Mouse (Mus musculus): ENCODE measurements around the gene Dhrs7.
A peak's percentile ranks its signal among the peaks of the same experiment; 100 is the strongest.
"Not testable (repeated sequence)": the region's sequence is repeated elsewhere in the genome, so short reads cannot be mapped to it uniquely, and the experiment has no call there.

The Dhrs7 gene

GRCm38 (mm10) chr12:72664735-72665337 is at the start of gene Dhrs7:
Gene Dhrs7, minus strand, starts transcription at chr12:72664909.
- peak; percentile 83 for DNase-seq (ENCODE audit: low spot score)

DNA sequence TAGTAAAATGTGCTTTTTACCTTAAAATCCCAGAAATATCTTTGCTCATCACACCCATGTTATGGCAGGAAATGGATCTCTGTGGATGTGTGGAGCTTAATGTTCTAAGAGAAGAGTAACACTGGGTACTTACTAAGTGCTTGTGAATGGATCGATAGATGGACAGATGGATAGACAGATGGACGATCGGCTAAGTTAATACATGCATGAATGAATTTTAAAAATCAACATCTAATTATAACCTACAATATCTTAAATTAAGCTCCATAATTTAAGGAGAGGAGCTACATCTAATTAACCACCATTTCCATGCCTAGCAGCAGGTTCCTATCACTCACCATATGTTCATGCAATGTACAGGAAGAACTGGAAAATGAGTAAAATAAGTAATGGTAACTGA is 45.3 kb upstream of the Dhrs7 start:
- no peak for DNase-seq (ENCODE audit: low spot score)

DNA sequence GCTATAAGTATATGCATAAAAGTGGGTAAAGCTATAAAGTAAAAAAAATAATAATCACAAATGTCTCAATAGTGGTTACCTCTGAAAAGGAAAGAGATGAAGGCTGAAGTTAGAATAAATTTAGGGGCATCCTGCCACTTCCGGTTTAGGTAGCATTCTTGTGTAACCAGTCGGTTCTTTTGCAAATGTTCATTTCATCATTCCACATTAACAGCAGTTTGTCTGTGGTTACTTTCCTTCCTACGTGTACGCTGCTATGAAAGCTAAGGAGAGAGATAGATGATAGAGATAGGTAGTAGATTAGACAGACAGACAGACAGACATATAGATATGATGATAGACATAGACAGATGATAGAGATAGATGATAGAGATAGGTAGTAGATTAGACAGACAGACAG is 39.4 kb upstream of the Dhrs7 start:
- no peak for DNase-seq (ENCODE audit: low spot score)

GRCm38 (mm10) chr12:72700013-72700412 is 35.3 kb upstream of the Dhrs7 start:
- DNase-seq (ENCODE audit: low spot score), result no peak

DNA sequence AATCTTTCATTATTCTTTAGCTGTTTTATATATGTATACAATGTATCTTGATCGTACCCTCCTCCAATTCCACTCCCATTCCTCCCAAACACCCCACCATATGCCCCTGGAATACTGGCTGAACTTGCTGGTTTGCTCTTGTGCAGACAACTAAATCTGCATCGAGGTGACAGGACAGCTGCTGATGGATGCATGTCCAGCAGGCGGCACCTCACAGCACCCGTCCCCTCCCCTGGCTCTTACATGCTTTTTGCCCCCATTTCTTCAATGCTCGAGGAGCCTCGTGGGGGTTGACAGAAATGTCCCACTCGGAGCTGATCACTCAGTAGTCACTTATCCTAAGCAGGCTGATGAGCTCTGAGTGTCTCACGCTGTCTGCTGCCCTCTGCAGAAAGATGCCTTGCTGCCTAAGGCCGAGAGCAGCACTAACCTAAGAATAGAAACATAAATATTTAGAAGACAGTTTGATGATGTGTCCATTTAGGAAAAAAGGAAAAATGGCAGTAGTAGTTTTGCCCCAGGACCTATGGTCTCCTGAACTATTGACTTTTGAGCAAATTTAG is 30.3 kb upstream of the Dhrs7 start:
- peak; percentile 8 for DNase-seq (ENCODE audit: low spot score)

DNA sequence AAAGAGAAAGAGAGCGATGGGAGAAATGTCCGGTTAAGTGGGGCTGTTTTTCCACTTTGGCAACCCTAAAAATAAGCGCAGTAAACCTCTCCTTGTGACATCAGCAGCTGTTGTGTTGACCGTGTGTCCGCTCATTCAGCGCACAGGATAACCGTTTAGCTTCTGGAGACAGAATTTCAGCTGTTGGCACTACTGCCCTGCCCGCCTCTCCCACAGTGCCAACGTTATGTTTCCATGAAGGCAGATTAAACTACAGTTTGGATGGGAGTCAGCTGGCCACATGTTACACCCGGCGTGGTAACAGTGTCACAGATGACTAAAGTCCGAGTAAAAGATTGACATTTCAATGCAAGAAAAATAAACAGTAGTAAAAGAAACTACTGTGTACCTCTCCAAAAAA is 29.7 kb upstream of the Dhrs7 start:
- no peak for DNase-seq (ENCODE audit: low spot score)

DNA sequence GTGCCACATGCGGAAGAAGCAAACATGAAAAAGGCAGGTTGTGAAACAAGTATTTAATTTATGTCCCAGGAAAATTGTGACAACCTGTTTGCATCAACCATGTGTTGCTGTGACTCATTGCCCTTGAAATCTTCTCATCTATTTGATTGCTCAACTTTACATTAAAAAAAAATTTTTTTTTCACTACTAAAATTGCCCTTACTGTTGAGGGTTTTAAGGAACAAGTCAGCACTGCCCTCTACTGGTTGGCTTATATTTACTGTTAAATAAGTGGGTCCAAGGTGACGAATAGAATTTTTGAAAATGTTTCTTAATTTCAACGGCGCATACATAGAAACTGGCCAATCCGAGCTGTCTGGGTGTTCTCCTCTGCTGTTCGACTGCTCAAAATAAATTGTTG is 29.2 kb upstream of the Dhrs7 start:
- peak; percentile 69 for DNase-seq (ENCODE audit: low spot score)

DNA sequence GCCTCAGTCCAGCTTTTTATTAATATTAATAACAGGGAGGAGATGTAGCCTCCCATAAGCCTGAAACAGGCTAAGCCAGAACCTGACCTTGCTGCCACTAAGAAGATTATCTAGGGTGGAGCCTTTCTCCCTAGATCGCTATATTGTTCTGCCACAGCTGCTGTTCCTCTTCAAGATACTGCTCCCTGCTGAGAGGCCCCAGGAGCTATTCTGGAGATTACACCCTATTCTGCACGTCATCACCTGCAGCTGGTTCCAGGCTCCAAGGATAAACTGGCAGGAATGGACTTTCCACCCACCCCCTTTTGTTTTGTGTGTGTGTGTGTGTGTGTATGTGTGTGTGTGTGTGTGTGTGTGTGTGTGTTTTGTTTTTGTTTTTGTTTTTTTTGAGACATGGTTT is 23.6 kb upstream of the Dhrs7 start:
- not testable (repeated sequence) for DNase-seq (ENCODE audit: low spot score)

DNA sequence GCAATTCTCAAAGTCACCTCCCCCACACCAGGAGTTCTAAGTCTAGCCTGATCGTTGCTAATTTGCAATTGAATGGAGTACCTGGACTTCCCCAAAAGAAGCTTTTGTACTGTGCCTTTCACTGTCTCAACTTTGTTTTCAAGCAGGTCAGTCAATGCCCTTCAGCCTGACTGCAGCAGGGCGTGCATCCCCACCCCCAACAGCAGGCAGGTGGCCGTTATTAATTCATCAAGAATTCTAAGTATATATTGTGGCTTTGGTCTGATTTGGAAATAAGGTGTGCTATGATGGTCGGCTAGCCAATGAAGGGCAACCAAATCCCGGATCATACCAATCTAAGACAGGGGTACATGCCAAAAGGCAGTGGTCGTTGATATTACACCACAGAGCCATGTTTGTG is 23.0 kb upstream of the Dhrs7 start:
- DNase-seq (ENCODE audit: low spot score), result not testable (repeated sequence)

GRCm38 (mm10) chr12:72686566-72686965 is 21.9 kb upstream of the Dhrs7 start:
- not testable (repeated sequence) for DNase-seq (ENCODE audit: low spot score)

GRCm38 (mm10) chr12:72683612-72684011 is 18.9 kb upstream of the Dhrs7 start:
- no peak for DNase-seq (ENCODE audit: low spot score)

DNA sequence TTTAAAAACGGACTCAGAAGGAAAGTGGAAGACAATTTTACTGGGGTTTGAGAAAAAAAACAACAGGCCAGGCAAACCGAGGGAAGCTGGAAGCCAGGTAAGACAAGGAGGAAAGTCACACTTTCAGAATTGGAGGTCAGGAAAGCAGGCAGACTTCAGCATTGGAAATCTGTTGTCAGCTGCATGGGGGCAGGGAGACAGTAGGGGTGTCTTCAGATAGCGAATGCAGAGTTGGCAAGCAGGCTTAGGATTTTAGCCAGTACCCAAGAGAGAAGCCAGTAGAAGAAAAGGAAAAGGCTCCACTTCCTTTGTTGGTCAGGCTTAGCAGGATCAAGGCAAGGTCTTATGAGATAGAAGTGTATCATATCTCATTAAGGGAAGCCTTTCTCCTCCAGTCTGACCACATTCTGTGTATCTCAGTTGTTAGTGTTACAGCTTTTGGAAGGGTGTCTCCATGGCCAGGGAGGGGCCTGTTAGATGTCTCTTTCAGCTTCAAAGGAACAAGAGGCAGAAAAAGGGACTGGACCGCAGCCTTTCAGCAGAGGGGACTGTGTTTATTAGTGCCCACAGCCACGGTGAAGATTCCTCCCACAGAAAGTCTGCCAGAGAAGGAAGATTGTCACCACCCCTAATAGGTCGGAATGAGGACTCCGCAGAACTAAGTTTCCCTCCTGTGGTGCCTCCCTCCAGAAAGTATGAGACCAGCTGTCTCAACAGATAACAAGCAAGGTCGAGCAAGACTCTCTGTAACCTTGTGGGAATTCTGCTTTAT is 18.0 kb upstream of the Dhrs7 start:
- DNase-seq (ENCODE audit: low spot score), result no peak

DNA sequence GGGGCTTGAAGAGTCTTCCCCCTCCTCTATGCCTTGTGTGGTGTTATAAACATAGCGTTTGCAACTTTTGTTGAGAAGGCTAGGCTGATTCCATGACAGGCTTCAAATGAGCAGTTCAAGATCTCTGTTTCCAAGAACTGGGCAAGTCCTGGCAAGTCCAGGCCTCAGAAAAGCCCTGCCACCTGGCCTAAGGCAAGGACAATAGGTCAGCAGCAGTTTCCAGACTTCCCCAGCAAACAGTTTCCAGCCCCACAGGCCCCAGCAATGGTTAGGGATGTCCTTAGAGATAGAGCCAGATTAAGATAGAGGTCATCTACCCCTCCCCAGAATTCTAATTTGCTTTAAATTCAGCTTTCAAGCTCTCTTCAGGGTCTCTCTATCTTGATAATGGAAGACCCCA is 17.2 kb upstream of the Dhrs7 start:
- no peak for DNase-seq (ENCODE audit: low spot score)

- no peak for DNase-seq (ENCODE audit: low spot score)
These were observed 14.9 kb upstream of the Dhrs7 start for GRCm38 (mm10) chr12:72679635-72680034.

- DNase-seq (ENCODE audit: low spot score), result no peak
These were observed 10.1 kb upstream of the Dhrs7 start for GRCm38 (mm10) chr12:72674820-72675219.

- DNase-seq (ENCODE audit: low spot score), result no peak
These were observed 9.5 kb upstream of the Dhrs7 start for GRCm38 (mm10) chr12:72674079-72674797.

DNA sequence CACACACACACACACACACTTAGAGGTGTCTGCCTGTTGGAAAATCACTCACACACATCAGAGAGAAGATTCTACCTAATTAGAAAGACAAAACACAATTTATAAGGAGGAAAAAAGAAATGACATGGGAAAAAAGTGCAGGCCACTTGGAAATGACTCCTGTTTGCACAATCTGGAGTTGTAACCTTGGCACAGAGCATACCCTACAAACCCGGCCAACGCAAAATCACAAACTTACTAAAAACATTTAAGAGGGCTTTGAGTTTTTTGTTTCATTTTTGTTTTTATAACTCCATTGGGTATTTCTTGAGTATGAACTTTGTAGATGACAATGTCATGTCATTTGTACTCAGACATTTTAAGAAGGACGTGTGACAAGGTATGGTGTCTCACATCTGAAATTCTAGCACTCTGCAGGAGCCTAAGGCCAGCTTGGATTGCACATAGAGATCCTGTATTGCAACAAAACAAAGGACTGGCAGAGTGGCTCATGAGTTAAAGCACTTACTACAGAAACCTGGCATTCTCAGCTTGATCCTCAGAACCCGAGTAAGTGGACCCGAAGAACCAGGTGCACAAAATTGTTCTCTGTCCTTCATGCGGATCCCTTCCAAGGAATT is 6.9 kb upstream of the Dhrs7 start:
- DNase-seq (ENCODE audit: low spot score), result no peak

- DNase-seq (ENCODE audit: low spot score), result no peak
These were observed 6.2 kb upstream of the Dhrs7 start for GRCm38 (mm10) chr12:72670921-72671320.

DNA sequence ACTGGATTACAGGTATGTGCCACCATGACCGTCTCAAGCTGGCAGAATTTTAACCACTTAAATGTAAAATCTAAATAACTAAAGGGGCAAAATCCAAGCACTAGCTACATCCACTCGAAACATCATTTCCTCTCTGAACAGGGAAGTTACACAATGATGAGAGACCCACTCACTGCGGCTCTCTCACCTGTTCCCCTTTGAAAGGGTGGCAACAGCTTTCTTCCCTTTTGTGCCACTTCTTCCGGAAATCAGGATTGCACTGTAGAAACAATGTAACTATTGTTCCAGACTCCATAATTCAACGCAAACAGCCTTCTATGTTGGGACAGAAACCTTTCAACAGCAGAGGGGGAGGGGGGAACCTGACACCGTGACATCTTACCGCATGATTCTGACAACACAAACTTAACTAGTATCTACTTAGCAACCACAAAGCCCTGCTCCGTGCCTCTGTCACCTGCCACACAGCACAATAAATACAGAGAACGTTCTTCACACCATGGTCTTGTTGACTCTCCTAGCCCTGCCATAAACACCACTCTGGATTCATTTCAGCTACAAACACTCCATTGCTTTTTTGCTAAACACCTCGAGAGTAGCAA is 3.3 kb upstream of the Dhrs7 start:
- DNase-seq (ENCODE audit: low spot score), result no peak

- no peak for DNase-seq (ENCODE audit: low spot score)
These were observed 1.3 kb upstream of the Dhrs7 start for GRCm38 (mm10) chr12:72666015-72666414.

GRCm38 (mm10) chr12:72664020-72664734 is 532 bp downstream of the Dhrs7 start:
- peak; percentile 12 for DNase-seq (ENCODE audit: low spot score)

Measured in embryo, embryonic 10 days (tissue).